Mouse (Mus musculus) kidney, embryonic 15.5 days (tissue): ENCODE results near the gene Olfr874. TPM values are rescaled to one million over a fixed set of nuclear protein-coding genes. Genes with fewer than 3 reads are reported as not detected.
"Not testable (repeated sequence)": the region's sequence is repeated elsewhere in the genome, so short reads cannot be mapped to it uniquely, and the experiment has no call there.

ENCODE experiments used
- ATAC-seq: fragments of 200-750 bp; cut with Nextera tagmentation; replicated peaks from 2 replicates; pipeline ENCODE4 v1.8.0; 2017; ENCODE audit warnings: moderate TSS enrichment; ENCODE audit not compliant: low FRiP score
- H3K27ac ChIP-seq: fragments of 300-500 bp; sonication (generic); 2 replicates; pipeline ENCODE4 v1.5.1; 2015; ENCODE audit warnings: mild to moderate bottlenecking, inconsistent platforms
- H3K27me3 ChIP-seq: fragments of 300-500 bp; sonication (generic); 2 replicates; pipeline ENCODE4 v1.6.1; 2015; ENCODE audit warnings: inconsistent platforms
- H3K36me3 ChIP-seq: fragments of 300-500 bp; sonication (generic); 2 replicates; pipeline ENCODE4 v1.6.1; 2015; ENCODE audit warnings: inconsistent platforms
- H3K4me1 ChIP-seq: fragments of 300-500 bp; sonication (generic); 2 replicates; pipeline ENCODE4 v1.6.1; 2015; ENCODE audit warnings: inconsistent platforms
- H3K4me2 ChIP-seq: fragments of 300-500 bp; sonication (generic); 2 replicates; pipeline ENCODE4 v1.6.1; 2015; ENCODE audit warnings: moderate library complexity, mild to moderate bottlenecking, inconsistent platforms
- H3K4me3 ChIP-seq: fragments of 300-500 bp; sonication (generic); replicated peaks from 2 replicates; pipeline ENCODE4 v1.5.1; 2015; ENCODE audit warnings: mild to moderate bottlenecking, inconsistent platforms
- H3K9ac ChIP-seq: fragments of 300-500 bp; sonication (generic); 2 replicates; pipeline ENCODE4 v1.6.1; 2015; ENCODE audit warnings: mild to moderate bottlenecking, inconsistent platforms
- H3K9me3 ChIP-seq: fragments of 300-500 bp; sonication (generic); replicated peaks from 2 replicates; pipeline ENCODE4 v1.6.1; 2016; ENCODE audit warnings: inconsistent platforms
- WGBS: fragments of 180-500 bp; shearing (Covaris S2); methylation state at CpG from one replicate; pipeline ENCODE4 v1.1.7; 2015; ENCODE audit warnings: mixed read lengths; 5-methylcytosine and 5-hydroxymethylcytosine counted together
- polyA plus RNA-seq: library from polyadenylated mRNA; unstranded; fragments of >200 nt; fragmentation: Nextera tagmentation; extraction: Ambion mirVana; gene quantifications from 2 replicates; pipeline ENCODE4 v1.2.1, GENCODE M21; 2015

Olfr874 gene
- polyA plus RNA-seq: not detected in 2 replicates

DNA sequence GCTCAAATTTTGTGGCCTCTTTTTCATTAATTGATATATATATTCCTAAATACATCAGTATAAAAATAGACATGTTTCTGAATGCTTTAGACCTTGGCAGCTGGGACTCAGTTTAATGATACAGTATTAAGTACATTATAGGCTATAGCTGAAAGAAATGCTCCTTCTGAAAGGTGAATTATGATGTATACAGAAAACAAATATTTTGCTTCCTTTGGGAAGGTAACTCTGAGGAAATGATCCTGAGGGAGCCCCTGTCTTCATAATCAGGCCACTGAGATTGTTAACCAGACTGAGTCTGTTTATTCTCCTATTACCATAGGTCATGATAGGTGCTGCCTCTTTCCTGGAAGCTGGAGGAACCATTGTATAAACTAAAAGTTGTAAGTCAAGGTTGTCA, at the start of gene Olfr874:
TSS of gene Olfr874 (plus strand) at position 301 of the 400 bp plus-strand sequence.
- H3K9me3 ChIP-seq: no peaks in the 10 kb centered on the region
- H3K27ac ChIP-seq: no peak within 1 kb of the TSS
- H3K4me3 ChIP-seq: no peak within 1 kb of the TSS
- H3K4me2 ChIP-seq: no peak within 1 kb of the TSS
- ATAC-seq: no peak
- H3K9ac ChIP-seq: no peak within 1 kb of the TSS
- H3K27me3 ChIP-seq: no peaks in the 10 kb centered on the region
- no peaks in the 10 kb centered on the region for H3K4me1 ChIP-seq
- no peaks in the 10 kb centered on the region for H3K36me3 ChIP-seq

DNA sequence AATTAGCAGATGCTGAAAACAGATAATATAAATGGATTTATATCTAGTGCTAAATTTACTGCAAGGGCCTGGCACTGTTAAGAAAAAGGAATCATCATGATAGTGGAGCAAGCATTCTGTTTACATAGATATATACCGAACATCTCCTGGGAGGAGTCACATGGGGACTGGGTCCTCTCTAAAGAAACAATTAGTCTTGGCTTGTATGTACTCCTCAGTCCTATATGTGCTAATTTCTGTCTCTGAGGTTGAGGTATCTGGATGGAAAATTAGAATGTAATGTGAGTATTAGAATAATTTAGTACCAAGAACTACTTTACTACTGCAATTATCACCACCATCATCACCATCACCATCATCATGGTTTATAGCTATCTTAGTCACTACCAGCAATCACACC, 28.8 kb upstream of the Olfr874 start, which contains the start of gene Olfr160:
TSS of gene Olfr160 (minus strand) at position 101 of the 400 bp plus-strand sequence.
- no peaks in the 10 kb centered on the region for H3K36me3 ChIP-seq
- 82% methylated on average over 1 of the region's 1 CpGs for WGBS
- ATAC-seq: no peak

DNA sequence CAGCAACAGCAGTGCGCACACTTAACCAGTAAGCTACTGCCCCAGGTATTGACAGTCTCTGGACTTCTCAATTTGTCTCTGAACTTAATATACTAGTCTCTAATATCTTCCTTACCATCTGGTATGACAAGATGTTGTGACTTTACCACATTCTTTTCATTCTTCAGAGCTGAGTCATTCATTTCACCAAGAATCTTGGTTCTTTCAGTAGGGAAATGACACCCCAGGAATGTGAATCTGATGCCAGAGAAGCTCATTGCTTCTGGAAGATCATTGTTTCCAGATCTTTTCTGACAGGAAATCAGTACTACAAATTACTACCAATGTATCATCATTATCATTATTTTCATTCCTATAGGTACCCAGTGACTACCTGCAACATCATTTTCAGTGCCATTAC, 10.6 kb upstream of the Olfr874 start:
- no peak overlapping the region for H3K4me3 ChIP-seq
- H3K4me2 ChIP-seq: no peak overlapping the region
- H3K9ac ChIP-seq: no peak overlapping the region
- H3K36me3 ChIP-seq: no peaks in the 10 kb centered on the region
- ATAC-seq: no peak
- 95% methylated on average over 1 of the region's 1 CpGs for WGBS
- no peaks in the 10 kb centered on the region for H3K27me3 ChIP-seq
- H3K9me3 ChIP-seq: no peaks in the 10 kb centered on the region
- H3K27ac ChIP-seq: no peak overlapping the region
- no peaks in the 10 kb centered on the region for H3K4me1 ChIP-seq

More for the DNA sequence above, 28.8 kb upstream of the Olfr874 start, which contains the start of gene Olfr160:
- no peak within 1 kb of the TSS for H3K27ac ChIP-seq
- no peak within 1 kb of the TSS for H3K4me2 ChIP-seq
- no peaks in the 10 kb centered on the region for H3K4me1 ChIP-seq
- H3K4me3 ChIP-seq: no peak within 1 kb of the TSS
- no peak within 1 kb of the TSS for H3K9ac ChIP-seq
- H3K9me3 ChIP-seq: no peaks in the 10 kb centered on the region
- H3K27me3 ChIP-seq: no peaks in the 10 kb centered on the region

DNA sequence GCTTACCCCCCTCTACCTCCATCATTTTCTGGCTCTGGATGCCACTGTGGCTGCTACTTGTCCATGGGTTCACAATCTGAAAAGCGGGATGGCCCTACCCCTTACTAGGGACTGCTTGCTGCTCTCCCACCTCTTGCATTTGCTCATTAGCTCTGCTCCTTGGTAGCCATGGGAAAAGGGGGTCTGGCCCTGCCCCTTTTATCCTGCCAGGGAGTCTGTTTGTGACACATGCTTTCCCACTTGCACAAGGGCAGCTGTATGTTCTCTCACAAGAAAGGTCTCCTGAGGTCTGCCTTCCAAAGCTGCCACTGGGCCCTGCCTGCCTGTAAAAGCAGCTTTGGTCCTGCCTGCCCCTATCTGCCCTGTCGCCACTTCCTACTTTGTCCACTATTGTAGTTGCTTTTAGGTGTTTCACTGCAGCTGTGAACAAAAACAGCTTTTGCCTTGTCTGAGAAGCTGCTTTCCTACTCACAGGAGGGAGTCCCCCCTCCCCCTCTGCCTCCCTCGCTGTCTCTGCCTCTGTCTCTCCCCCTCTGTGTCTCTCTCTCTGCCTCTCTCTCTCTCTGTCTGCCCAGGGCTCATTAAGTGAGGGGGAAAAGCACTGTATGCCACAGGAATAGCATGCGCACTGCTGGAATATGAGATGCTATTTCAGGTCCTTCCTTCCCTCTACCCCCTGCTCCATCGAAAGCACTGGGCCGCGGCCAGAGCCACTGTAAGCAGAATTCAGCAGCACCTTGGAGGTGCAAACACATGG, 5.6 kb downstream of the Olfr874 start:
- no peak overlapping the region for H3K27ac ChIP-seq
- 0 out of 2 replicates have a peak, but pooled peaks have one; percentile 22 for ATAC-seq

DNA sequence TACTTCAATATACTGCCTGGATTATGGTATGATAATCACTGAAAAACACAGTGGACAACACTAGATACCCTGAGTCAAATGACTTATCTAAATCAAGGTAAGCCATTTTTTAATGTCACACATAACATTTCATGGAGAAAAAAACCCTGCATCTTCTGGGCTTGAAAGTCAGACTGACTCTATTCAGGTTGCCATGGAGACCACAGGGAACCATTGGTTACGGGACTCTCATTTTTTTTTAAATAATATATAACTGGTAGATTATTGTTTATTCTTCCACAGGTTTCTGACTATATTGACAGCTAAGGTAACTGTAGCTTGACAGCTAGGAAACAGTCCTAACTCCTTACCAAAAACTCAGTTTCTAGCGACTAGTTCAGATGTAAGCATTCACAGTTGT, 6.6 kb downstream of the Olfr874 start:
- H3K4me2 ChIP-seq: no peak overlapping the region
- ATAC-seq: no peak
- no peaks in the 10 kb centered on the region for H3K27me3 ChIP-seq
- H3K4me1 ChIP-seq: no peaks in the 10 kb centered on the region
- H3K4me3 ChIP-seq: no peak overlapping the region
- WGBS: 62% methylated on average over 2 of the region's 2 CpGs
- H3K27ac ChIP-seq: no peak overlapping the region
- no peaks in the 10 kb centered on the region for H3K9me3 ChIP-seq
- H3K36me3 ChIP-seq: no peaks in the 10 kb centered on the region
- no peak overlapping the region for H3K9ac ChIP-seq

More for the DNA sequence above, 5.6 kb downstream of the Olfr874 start:
- no peaks in the 10 kb centered on the region for H3K36me3 ChIP-seq
- H3K9me3 ChIP-seq: no peaks in the 10 kb centered on the region
- H3K4me2 ChIP-seq: no peak overlapping the region
- whole genome bisulfite sequencing: 41% methylated on average over 7 of the region's 7 CpGs
- no peak overlapping the region for H3K9ac ChIP-seq
- H3K27me3 ChIP-seq: no peaks in the 10 kb centered on the region
- no peak overlapping the region for H3K4me3 ChIP-seq
- H3K4me1 ChIP-seq: no peaks in the 10 kb centered on the region

DNA sequence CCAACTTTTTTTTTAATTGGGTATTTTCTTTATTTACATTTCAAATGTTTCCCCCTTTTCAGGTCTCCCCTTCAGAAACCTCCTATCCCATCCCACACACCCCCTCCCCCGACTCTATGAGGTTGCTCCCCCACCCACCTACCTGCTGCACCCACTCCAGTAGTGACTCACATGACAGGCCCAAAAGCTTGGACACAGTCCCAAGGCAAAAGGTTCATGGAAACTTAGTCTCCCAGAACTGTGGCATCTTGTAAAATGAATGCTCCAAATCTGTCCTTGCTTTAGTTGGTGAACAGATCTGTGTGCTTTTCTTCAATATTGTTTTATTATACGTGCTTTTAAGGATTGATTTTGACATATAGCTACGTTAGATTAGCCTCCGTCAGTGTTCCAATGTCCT, 7.1 kb downstream of the Olfr874 start:
- Histone ChIP-seq H3K4me2 (no peak overlapping the region), H3K4me1 (no peaks in the 10 kb centered on the region), H3K9ac (no peak overlapping the region), H3K27ac (no peak overlapping the region), H3K4me3 (no peak overlapping the region), H3K36me3 (no peaks in the 10 kb centered on the region), H3K27me3 (no peaks in the 10 kb centered on the region), H3K9me3 (no peaks in the 10 kb centered on the region)
- ATAC-seq: no peak
- 75% methylated on average over 4 of the region's 4 CpGs for WGBS

DNA sequence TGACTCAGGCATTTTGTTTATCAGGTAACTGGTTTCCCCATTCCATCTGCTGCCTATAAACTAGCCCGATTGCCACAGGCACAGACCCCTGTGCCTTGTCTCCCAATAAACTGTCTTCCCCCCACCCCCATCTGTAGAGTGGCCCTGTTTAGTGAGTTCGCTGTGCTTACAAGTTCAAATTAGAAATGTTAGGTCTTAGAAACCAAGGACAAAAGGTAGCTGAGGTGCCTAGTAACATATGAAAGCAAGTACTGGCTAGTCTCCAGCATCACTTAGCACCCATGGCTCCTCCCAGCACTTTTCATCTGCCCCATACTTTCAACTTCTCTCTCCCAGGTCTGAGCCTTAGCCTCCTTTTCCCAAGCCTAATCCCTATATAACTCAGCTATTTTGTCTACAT, 16.8 kb downstream of the Olfr874 start:
- H3K4me3 ChIP-seq: no peak overlapping the region
- no peaks in the 10 kb centered on the region for H3K4me1 ChIP-seq
- WGBS: 87% methylated on average over 2 of the region's 2 CpGs
- ATAC-seq: no peak
- no peaks in the 10 kb centered on the region for H3K9me3 ChIP-seq
- no peak overlapping the region for H3K4me2 ChIP-seq
- H3K36me3 ChIP-seq: no peaks in the 10 kb centered on the region
- H3K27me3 ChIP-seq: no peaks in the 10 kb centered on the region
- no peak overlapping the region for H3K9ac ChIP-seq
- no peak overlapping the region for H3K27ac ChIP-seq

DNA sequence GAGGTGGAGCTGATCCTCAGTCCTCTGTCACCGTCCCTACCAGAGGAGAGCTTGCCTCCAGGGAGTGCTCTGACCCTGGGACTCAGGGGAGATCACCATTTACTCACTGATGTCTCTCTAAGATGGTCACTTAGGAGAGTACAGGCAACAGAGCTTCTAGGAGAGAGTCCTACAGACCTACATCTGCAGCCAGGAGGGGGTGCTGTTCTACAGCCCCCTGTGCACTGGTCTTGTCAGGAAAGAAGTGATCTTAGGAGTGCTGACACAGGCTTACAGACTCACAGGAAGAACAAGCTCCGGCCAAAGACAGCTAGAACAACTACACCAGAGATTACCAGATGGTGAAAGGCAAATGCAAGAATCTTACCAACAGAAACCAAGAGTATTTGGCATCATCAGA, 17.6 kb downstream of the Olfr874 start:
- H3K9me3 ChIP-seq: no peaks in the 10 kb centered on the region
- H3K27ac ChIP-seq: no peak overlapping the region
- no peak overlapping the region for H3K4me2 ChIP-seq
- no peaks in the 10 kb centered on the region for H3K36me3 ChIP-seq
- WGBS: 62% methylated on average over 2 of the region's 2 CpGs
- no peak overlapping the region for H3K4me3 ChIP-seq
- no peaks in the 10 kb centered on the region for H3K27me3 ChIP-seq
- no peaks in the 10 kb centered on the region for H3K4me1 ChIP-seq
- no peak for ATAC-seq
- no peak overlapping the region for H3K9ac ChIP-seq

DNA sequence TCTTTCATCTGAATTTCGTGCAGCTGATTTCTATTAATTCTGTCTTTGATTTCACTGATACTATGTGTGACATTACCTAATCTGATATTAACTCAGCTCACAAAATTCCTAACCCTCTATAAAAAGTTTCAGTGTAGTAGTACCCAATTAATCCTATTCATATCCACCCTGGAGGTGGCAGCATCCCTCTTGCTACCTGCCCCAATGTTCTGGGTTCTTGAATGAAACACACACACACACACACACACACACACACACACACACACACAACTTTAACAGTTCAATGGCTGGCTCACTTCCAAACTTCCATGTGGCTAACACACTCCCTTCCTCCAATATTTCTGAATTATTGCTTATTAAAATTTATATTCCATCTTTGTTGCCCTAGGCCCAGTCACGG, 25.8 kb downstream of the Olfr874 start:
- H3K9me3 ChIP-seq: no peaks in the 10 kb centered on the region
- H3K4me3 ChIP-seq: no peak overlapping the region
- WGBS: 72% methylated on average over 2 of the region's 2 CpGs
- no peaks in the 10 kb centered on the region for H3K4me1 ChIP-seq
- no peaks in the 10 kb centered on the region for H3K27me3 ChIP-seq
- H3K27ac ChIP-seq: no peak overlapping the region
- H3K9ac ChIP-seq: no peak overlapping the region
- H3K4me2 ChIP-seq: no peak overlapping the region
- H3K36me3 ChIP-seq: no peaks in the 10 kb centered on the region
- no peak for ATAC-seq

DNA sequence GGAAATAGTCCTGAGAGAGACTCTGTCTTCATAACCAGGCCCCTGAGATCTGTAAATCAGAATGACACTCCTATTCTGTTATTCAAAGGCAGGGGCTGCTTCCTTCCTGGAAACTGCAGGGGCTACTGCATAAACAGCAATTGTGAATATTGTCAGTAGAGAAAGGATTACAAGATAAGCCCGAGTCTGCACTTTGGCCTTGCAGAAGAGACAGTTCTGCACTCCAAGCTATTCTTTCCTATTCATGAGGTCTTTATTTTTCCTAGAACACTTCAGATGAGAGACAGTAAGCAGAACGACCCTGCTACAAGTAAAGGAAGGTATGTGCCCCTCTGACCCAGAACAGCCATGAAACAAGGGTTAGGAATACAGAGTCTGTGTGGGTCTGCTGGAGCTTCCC, 26.9 kb downstream of the Olfr874 start, which contains the start of gene Olfr875:
TSS of gene Olfr875 (plus strand) at position 99 of the 400 bp plus-strand sequence.
- H3K4me2 ChIP-seq: no peak within 1 kb of the TSS
- H3K27me3 ChIP-seq: no peaks in the 10 kb centered on the region
- no peak within 1 kb of the TSS for H3K9ac ChIP-seq
- no peak within 1 kb of the TSS for H3K4me3 ChIP-seq
- no peaks in the 10 kb centered on the region for H3K4me1 ChIP-seq
- no peaks in the 10 kb centered on the region for H3K36me3 ChIP-seq
- WGBS: 28% methylated on average over 2 of the region's 2 CpGs
- no peak for ATAC-seq
- no peaks in the 10 kb centered on the region for H3K9me3 ChIP-seq
- H3K27ac ChIP-seq: no peak within 1 kb of the TSS

DNA sequence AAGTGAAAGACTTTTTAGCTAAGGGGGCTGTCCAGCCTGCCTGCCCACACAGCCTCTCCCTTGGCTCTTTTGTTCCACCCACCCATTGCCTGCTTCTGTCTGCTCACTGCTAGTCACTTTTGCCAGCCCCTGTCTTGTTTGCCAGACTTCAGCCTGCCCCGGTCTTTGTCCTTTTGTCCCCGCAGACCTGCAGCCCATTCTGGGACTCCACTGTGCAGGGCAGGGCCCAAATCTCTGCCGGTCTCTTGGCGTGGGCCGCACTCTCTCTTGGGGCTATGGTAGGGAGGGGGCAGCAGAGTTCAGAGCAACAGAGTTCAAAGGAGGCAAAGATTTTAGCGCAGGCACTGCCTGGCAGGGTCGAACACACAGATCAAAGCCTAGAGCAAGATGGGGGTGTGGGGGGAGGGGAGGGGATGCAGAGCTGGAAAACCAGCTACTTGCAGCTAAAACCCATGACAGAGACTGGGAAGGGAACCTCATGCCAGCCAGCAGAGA, 37.9 kb downstream of the Olfr874 start:
- Histone ChIP-seq H3K4me3 (peak overlapping the region; percentile 23), H3K4me1 (peaks cover 10% of the 10 kb centered on the region), H3K9ac (0 out of 2 replicates have a peak overlapping the region, but pooled peaks have one; percentile 7), H3K36me3 (no peaks in the 10 kb centered on the region), H3K9me3 (no peaks in the 10 kb centered on the region), H3K27me3 (no peaks in the 10 kb centered on the region), H3K27ac (no peak overlapping the region), H3K4me2 (peak overlapping the region; percentile 54)
- peak; percentile 87 for ATAC-seq
- 4% methylated on average over 7 of the region's 7 CpGs for WGBS

DNA sequence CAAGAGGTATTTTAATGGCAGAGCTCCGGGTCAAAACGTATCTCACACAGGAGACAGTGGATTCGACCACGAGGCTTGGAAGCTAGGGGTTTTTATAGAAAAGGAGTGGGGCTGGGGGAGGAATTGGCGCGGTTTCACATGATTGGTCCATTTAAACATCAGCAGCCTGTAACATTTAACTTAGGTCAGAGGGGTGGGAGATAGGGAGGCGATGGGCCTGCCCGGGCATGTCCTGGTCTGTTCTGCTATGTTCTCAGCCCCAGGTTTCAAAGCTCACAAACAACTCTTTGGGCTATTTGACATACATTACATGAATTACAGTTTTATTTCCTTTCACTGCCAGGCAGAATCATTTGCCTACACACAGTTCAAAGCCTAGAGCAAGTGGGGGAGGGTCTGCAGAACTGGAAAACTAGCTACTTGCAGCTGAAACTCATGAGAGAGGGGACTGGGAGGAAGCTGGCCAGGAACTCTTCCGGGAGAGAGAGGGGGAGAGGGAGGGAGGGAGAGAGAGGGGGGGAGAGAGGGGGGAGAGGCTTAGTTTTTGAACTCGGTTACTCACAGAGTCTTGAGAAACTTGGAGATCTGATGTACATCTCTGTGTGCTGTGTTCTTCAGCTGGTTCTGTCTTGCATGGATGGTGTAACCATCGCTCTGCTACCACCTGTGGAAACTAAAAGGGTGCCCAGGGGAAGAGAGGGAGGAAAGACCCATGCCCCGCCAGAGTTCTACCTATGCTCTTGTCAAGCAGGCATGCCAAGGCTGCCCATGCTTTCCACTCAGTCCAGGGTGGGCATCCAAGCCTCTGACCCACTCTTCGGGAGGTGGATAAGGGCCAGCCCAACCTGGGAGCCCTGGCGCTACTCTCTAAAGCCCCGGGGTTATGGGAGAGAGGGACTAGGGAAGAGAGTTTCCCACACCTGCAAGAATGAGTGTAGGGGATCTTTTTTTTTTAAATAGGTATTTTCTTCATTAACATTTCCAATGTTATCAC, 38.8 kb downstream of the Olfr874 start:
- H3K27me3 ChIP-seq, H3K9me3 ChIP-seq, H3K36me3 ChIP-seq, H3K4me1 ChIP-seq, H3K9ac ChIP-seq, H3K4me3 ChIP-seq, H3K27ac ChIP-seq: not testable (repeated sequence)
- peak overlapping the region; percentile 54 for H3K4me2 ChIP-seq
- WGBS: 52% methylated on average over 11 of the region's 15 CpGs
- ATAC-seq: peak; percentile 85
